Mouse (Mus musculus) adrenal gland, postnatal 14 days (tissue): ENCODE measurements around the gene Hsf2bp. TPM values are rescaled to one million over a fixed set of nuclear protein-coding genes. Genes with fewer than 3 reads are reported as not detected.
A peak's percentile ranks its signal among the peaks of the same experiment; 100 is the strongest.

Source experiments
- DNase-seq: peaks from one replicate; pipeline ENCODE4 v3.0.0; 2021; ENCODE audit warnings: mixed read lengths
- total RNA-seq: library from RNA; stranded (reverse); gene quantifications from 2 replicates; pipeline ENCODE4 v1.2.3, GENCODE M21; 2021

The Hsf2bp gene
- total RNA-seq, 1 experiment from 2014 or later: 0.78 TPM

DNA sequence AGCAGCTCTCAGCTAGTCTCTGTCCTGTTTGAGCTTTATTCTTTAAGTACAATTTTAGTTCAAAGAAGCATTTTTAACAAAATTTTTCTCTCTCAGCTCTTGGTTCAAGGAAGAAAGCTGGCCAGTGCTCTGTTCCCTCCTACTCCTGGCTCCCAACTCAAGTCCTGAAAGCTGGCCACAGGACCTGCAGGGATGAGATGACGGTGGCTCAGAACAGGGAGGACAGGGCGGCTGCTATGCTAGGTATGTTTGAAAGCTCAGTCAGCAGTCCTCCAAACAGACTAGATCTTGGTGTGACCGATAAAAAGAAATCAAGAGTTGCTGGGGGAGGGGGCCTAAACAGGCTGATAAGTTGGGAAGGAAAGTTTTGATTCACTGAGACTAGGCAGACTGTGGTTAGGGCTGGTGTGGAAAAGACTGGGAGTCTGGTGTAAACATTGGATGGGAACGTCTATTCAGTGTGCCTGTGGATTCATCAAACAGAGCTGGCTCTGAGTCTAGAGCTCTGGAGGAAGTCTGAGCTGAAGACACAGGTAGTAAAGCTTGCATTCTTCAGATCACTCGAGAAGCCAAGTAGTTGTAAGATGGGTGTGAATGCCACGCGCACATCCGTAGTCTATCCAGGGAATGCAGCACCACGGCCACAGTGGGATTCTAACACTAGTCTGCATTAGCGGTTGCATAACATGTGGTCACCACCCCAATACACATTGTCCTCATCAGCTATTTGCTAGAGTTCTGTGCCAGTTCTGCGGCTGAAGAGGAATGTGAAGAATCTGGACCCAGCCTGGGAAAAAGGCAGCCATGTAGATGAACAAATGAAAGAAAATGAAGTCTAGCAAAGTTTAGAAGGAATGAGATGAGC lies 53.6 kb downstream of the Hsf2bp start:
- DNase-seq: peak; percentile 14

DNA sequence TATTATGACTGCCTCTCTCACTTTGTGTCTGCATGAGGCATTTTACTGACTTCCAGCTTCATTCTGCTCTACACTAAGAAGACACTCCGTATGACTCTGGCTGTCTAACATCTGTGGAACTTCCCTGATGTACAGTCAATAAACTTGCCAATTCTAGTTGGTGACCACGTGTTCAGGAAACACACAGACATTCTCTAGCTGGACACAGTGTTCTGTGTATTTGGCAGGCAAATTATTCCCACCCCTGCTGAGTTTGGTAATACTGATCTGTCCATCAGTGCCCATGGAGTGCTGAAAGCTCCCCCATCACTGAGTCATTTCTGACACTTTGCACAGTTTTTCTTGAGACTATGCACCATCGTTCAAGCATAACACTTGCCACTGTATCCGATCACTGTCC lies 56.3 kb downstream of the Hsf2bp start:
- no peak for DNase-seq

DNA sequence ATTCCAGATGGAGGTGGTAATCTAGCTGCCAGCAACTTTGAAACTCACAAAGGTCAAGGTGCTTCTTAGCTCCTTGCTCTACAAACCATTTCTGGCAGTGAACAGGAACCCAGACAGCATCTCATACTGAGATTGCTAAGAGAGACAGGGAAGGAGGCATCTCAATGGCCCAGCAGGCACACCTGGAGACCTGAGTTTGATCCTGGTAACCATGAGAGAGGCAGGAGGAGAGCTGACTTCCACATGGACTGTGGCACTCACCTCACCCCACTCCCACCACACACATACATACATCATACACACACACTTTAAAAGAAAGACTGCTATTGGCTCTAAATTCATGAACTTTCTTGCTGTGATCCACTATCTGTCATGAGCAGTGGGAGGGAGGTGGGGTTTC lies 59.0 kb downstream of the Hsf2bp start:
- no peak for DNase-seq

DNA sequence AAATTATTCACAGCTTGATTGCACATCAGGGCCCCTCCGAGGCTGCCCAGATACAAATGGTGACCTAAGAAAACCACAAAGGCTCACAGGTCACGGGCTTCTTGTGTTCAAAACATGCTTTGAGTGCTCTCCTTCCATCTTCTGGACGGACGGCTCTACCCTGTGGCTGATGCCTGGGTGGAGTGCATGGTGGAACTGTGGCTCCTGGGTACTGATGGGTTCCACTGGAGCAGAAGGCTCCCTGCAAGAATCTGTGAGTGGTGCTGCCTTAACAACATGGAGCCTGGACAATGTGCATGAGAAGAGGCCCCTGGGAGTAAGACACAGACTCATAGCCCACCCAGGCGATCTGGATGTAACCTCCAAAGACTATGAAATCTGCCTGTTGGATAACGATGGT lies 59.6 kb downstream of the Hsf2bp start:
- DNase-seq: no peak

DNA sequence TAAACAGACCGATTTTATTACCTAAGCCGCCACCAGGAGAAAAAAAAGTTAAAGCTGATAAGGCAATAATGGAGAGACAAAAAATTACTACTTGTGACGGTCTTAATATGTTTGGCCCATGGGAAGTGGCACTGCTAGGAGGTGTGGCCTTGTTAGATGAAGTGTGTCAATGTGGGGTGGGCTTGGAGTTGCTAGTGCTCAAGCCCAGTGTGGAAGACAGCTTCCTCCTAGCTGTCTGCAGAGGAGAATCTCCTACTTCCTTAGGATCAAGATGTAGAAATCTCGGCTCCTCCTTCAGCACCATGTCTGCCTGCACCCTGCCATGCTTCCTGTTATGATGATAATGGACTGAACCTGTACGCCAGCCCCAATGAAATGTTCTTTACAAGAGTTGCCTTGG lies 61.5 kb downstream of the Hsf2bp start:
- no peak for DNase-seq

DNA sequence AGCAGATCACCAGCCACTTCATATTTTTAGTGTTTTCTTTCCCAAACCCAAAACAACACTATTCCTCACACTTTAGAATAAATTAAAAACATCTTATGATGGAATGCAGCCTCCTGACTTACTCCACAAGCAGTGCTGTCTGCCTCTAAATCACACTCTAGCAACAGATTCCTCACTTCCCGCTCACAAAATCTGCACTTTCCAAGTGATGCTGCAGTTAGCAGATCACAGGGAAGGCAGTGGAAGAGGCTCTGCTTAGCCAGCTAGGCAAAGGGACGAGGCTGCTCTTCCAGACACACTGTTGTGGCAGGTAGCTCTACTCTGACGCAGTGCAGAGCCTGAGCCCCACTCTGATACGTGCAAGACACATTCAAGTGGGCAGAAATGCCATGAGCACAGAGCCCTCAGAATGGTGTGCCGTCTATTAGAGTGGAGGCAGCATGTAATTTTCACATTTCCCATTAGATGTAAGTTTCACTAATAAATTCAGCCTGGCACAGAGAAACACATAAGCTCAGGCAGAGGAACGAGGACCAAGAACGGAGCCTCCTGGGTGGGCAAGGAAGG lies 62.4 kb downstream of the Hsf2bp start:
- DNase-seq: no peak

DNA sequence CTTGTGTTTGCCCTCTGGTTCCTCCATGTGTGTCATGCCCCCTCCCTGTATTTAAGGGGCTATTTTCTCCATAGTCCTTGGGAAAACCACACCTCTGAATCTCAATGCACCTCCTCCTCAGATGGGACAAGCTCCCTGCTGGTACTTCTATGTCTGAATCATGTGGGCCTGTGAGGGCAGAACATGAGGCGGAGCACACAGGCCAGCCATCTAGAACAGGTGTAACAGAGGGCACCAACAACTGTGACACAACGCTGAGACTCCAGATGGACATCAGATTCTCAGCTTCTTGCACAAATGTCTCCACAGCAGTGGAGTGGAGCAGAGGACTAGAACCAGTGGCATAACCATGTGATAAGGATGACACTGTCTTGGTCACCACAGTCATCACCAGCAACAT lies 65.3 kb downstream of the Hsf2bp start:
- no peak for DNase-seq

DNA sequence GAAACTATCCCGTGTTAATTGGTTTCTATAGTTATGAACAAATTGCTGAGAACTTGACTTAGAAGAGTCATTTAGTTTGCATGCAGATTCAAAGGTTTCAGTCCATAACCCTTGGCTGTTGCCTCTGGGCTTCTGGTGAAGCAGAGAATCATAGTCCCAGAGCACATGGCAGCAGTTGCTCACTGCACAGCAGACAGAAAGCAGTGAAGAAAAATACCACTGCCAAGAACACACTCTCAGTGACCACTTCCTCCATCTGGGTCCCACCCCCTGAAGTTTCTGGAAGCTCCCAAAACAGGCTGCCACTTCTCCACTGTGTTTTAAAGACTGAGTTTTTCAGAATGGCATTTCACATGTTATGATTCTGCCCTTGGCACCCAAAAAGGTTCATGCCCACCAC lies 67.3 kb downstream of the Hsf2bp start:
- DNase-seq: no peak

DNA sequence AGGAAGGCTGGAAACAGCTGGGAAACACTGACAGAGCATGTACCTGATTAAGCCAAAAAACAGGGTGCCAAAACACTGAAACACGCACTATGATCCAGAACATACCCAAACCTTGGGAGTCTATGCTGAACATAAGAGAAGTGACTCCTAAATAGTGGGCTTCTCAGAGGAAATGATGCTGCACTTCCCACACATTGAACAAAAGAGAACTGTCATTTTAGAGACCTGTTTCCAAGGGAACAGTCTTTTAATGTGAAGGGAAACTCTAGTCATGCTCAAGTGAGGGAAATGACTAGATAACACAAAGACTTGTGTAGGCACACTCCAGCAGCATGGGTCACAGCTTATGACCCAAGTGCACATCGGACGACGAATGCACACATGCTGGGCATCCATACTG lies 68.8 kb downstream of the Hsf2bp start:
- no peak for DNase-seq

DNA sequence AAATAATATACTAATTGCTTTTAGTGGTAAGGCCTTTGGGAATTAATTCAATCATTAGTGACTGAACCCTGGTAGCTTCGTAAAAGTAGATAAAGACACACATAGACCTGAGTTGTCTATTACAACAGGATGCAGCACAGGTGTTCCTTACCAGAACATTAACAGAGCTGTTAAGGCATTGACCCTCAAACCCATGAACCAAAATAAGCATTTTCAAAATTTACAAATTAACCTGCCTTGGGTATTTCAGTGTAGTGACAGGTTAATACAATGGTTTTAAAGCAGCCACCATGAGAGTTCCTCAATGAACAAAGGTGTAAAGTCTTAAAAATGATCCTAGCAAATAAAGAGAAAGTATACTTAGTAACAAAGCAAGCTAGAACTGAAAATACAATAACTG lies 69.6 kb downstream of the Hsf2bp start:
- DNase-seq: no peak

DNA sequence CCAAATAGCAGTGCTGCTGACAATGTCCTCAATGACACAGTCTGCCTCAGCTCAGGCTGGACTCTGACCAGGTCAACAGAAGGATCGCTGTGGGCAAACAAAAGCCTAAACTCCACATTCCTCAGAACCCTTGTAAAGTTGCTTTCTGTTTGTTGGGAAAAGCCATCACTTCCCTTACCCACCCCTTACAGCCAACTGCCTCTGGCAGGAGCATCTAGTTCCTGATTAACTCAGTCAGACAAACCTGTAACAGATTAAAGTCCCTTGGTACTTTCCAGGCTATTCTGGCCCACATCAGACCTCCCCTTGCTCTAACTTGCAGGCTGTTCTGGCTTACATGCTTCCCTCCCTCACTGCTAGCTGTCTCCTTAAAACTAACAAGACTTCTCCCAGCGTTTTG lies 70.5 kb downstream of the Hsf2bp start:
- no peak for DNase-seq

DNA sequence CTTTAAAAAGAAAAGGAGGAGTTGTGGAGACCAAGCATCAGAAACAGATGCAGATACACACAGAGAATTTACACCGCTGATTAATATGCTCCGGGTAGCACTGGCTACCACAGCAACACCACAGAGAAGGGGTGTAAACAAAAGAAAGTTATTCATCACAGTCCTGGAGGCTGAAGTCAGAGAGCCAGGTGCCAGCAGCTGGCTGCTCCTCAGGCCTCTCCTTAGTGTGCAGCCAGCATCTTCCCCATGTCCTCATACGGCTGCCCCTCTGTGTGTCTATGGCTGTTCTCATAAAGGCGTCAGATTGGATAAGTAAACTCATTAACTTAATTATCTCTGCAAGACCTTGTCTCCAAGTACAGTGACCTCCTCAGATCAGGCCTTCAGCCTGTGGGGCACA lies 73.2 kb downstream of the Hsf2bp start:
- DNase-seq: no peak

DNA sequence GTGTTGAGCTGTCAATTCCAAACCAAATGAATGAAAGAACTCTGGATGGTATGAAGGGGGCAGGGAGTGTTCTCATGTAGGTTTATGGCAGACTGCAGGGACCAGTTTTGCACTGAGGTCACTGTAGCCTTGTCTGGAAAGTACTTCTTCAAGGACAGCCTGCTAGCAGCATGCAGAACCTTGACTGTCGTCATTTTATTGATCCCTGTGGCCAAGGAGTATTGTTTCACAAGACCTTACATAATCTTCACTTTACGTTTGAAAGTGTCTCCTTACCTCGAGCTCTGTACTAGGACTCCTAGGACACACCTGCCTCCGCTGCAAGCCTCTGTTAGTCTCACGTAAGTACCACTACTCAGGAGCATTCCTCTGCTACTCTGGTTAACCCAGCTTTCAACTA lies 73.9 kb downstream of the Hsf2bp start:
- DNase-seq: no peak

DNA sequence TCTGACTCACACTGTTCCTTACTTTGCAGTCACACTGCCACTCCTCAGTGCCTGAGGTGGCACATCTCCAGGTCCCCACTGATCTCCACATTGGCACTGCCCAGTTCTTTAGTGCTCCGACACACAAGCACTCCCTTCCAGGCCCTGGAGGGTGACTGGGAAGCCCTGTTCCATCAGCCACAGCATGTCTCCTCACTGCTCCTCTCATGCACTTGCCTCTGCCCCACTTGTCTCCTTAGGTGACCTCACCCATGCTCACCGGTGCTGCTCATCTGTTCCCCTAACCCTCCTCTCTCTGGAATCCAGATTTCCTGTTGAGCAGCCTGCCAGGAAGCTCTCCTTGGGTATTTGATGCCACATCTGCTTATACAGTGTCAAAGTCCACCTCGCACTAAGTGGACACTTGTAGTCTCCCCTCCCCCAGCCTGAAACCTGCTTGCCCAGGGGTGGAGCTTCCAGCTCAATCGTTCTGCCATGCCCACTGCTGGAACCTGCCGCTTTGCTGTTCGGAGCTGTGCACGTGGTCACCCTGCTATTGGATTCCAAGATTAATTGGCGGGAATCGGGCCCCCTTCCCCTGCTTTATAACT lies 81.5 kb downstream of the Hsf2bp start:
- DNase-seq: no peak

DNA sequence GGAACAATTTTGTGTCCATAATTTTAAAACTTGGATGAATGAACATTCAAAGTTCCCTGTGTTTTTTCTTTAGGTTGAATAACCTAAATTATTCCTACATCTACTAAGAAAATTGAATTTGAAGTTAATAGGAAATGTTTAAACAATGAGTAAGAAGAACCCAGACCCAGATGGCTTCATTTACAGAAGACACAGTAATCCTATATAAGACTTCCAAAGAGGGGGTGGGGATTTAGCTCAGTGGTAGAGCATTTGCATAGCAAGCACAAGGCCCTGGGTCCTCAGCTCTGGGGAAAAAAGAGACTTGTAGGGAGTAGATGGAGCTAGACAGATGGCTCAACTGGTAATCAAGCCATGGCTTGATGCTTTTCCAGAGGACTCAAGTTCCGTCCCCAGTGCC lies 87.1 kb downstream of the Hsf2bp start:
- no peak for DNase-seq

DNA sequence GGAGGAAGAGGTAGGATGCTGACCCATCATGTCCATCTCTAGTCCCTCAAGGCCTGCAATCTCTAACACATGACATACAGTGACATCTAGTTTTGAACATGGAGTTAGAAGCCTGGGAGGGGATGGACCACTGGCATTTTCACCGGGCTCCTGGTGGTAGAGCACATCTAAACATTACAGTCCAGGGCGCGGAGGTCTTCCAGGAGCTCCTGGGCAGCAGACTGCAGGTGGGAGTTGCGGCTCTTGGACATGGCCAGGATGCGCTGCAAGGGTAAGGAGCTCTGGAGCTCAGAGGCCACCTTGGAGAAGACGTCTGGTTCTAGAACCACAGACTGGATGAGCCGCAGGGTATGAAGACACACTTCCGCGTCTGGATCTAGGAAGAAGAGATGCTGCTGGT lies 89.7 kb downstream of the Hsf2bp start:
- no peak for DNase-seq

DNA sequence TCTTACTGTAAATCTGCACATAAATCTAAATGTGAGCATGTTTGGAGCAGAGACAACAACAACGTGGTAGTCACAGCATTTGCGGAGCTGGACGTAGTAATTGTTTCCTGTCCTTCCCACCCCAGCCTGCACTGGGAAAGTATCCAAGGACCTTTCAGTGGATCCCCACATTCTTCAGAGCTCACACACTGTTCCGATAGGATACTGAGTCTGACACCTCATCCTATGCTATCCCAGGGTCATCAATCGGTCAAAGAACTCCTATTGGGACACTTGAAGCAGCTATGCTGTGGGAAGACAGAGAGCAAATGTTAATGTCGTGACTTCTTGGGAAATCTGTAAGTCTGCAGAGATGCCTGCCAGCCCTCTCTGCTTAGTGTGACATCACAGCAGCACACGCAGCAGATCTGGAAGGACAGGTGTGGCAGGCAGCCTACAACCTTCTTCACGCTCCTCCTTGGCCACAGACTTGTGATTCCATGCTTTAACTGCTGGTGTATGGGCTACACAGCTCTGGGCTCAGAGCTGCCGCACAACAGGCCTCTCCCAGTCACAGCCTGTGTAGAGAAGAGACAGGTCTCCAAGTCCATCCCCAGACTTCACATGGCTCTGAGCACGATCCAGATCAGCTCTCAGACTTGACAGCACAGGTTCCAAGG lies 92.1 kb downstream of the Hsf2bp start:
- DNase-seq: peak; percentile 51

DNA sequence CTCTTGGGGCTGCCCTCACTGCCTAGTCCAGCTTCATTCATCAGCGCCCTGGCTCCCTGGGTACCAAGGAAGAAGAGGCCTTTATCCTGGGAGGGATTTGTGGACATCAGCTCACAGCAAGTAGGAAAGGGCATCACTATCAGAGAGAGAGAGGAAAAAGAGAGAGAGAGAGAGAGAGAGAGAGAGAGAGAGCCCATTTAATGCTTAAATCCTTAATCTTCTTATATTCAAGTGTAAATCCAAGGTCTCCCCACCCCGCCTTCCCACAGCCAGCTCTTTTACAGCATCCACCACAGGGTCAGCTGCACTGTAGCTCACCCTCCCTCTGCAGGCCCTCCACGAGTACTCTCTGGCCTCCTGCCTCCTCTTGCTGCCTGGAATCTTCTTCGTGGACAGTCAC lies 94.5 kb downstream of the Hsf2bp start:
- peak; percentile 3 for DNase-seq

DNA sequence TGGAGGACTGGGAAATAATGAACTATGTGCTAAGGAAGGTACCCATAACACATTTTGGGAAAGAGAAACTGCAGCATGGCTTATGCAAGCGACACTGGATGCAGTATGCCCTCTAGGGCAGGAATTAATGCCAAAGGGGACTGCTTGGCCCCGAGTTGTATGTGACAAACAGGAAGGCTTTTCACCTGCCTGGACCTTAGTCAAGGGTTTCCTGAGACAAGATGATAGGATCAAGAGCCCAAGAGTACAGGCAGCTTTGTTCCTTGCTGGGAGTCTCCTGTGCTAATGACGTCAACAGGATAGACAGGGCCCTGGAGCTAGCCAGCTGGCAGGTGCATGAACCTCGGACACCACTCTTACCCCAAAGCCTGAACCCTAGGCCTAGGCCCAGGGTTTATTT lies 95.5 kb downstream of the Hsf2bp start:
- DNase-seq: no peak

DNA sequence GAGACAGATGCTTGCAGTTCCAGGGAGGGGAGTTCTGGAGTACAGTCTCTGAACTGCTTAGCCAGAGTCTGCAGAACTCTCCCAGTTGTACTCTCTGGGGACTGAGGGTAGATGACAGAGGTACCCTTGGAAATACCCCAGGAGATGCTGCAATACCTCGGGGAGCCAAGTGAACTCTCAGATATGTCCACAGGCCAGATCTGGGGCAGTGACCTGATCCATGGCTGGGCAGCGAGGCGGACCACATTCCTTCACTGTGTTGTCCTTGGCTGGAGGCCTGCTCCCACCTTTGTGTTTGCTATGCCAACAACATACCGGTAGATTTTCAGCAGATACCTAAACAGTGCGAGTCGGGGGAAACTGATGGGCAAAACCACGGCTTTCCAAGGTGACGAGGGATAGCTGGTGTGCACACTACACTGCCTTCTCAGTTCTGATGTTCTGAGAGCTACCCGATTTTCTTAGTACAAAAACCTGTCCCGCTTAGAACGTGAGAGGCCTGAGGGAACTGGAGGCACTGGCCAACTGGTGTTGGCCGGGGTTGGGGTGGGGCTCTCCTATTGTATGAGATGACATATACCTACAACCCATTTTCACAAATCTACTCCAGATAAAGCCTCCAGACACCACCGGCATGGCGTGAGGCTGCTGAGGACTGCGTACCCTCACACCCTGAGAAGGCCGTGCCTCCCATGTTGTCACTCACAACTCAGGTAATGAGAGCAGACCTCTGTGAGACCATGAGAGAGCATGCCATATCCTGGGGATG lies 96.7 kb downstream of the Hsf2bp start:
- DNase-seq: peak; percentile 53

DNA sequence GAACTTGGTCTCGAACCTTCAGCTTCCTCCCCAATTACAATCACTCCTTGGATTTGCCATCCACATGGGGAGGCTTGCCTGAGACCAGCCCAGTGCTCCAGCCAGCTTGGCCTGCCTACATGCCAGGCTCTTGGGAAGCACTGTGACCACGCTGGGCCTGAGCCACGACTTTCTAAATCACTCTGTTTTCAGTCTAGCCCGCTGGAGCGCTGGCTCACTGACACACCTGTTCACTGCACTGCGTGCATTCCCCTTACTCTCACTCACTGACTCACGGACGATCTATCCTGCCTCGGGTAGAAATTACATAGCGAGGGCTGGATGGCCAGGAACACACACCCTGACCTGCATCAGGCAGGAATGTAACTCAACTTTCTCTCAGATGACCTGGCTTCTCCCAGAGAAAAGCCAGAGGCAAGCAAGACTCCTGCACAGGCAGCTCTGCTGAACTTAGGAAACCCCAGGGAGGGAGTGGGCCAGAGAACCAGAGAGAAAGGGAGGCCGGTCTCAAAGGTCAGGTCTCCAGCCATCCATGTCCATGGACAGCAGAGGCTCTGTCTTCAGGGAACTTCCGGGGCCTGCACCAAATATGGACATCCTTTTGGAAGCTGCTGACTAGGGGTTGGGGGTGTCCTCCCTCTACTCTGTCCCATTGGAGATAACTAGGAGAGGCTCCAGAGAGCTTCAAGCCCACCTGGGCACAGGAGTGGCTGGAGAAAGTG lies 97.4 kb downstream of the Hsf2bp start:
- peak; percentile 12 for DNase-seq

DNA sequence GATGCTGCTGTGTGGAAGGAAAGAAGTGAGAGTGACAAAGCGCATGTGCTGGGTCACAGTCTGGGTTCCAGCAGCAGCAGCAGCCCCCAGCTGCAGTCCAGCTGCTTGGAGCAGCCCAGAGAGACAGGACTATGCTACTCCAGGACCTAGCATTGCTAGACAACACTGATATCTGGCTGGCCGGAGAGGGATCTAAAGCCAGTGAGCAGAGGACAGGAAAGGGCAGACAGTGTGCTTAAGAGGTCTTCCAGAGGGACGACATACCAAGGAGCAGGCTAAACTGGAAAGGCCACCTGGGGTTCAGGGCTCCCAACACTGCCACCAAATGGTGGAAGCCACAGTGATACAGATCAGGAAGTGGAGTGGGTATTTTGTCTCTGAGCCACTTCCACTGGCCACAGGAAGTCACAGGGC lies 99.0 kb downstream of the Hsf2bp start:
- DNase-seq: peak; percentile 56
